Mouse (Mus musculus) G1E (cell line): ENCODE measurements around the gene Apof.

ENCODE experiments used
- CTCF ChIP-seq: IDR thresholded peaks from 2 replicates; pipeline ENCODE4 v1.5.1; 2012; ENCODE audit warnings: low read depth, low read length, inconsistent platforms, mixed read lengths
- GATA1 ChIP-seq: IDR thresholded peaks from 2 replicates; pipeline ENCODE4 v1.6.1; 2012; ENCODE audit warnings: borderline replicate concordance, low read length, inconsistent platforms, mixed read lengths
- GATA2 ChIP-seq: IDR thresholded peaks from 2 replicates; pipeline ENCODE4 v1.6.1; 2012; ENCODE audit warnings: low read depth, low read length, inconsistent platforms, borderline replicate concordance
- POLR2AphosphoS5 ChIP-seq: IDR thresholded peaks from 2 replicates; pipeline ENCODE4 v1.6.1; 2012; ENCODE audit warnings: low read depth, low read length, inconsistent platforms; ENCODE audit not compliant: insufficient replicate concordance
- TAL1 ChIP-seq: conservative IDR thresholded peaks from 2 replicates; pipeline ENCODE4 v1.6.1; 2012; ENCODE audit warnings: low read depth, low read length, inconsistent platforms, mixed read lengths

DNA sequence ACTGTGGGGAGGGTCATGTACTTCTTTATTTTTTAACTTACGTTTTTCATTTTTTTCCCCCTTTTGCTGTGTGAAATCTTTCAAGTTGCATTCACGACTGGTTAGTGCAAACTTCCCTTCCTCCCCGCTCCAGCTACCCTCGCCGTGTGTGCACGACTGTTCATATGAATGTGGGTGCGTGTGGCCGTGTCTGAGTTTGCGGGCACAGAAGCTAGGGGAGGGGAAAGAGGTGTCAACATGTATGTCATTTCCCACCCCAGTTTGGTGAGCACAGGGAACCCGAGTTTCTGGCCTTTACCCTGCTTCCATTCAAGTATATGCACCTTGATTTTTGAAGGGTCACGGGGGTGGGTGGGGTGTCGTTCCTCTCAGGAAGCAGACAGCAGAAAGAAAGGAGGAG is 37.9 kb upstream of the Apof start:
- TF ChIP-seq CTCF (no peak), TAL1 (no peak), GATA1 (no peak), POLR2AphosphoS5 (no peak), GATA2 (no peak)
